Mouse (Mus musculus) common myeloid progenitor, adult 5-6 weeks (primary cell): ENCODE results near the gene Twnk. TPM values are rescaled to one million over a fixed set of nuclear protein-coding genes. Genes with fewer than 3 reads are reported as not detected.

Experiments
- ATAC-seq: replicated peaks from 2 replicates; pipeline ENCODE4 v1.8.0; 2016; ENCODE audit warnings: low read depth, mild to moderate bottlenecking, moderate TSS enrichment, inconsistent platforms; ENCODE audit not compliant: poor library complexity, severe bottlenecking
- total RNA-seq: library from RNA; stranded (forward); fragments of 200-1000, 187-1606 nt; gene quantifications from 2 replicates; pipeline ENCODE4 v1.2.3, GENCODE M21; 2017

Twnk gene
- total RNA-seq, 1 experiment from 2014 or later, result 31.0 TPM

DNA sequence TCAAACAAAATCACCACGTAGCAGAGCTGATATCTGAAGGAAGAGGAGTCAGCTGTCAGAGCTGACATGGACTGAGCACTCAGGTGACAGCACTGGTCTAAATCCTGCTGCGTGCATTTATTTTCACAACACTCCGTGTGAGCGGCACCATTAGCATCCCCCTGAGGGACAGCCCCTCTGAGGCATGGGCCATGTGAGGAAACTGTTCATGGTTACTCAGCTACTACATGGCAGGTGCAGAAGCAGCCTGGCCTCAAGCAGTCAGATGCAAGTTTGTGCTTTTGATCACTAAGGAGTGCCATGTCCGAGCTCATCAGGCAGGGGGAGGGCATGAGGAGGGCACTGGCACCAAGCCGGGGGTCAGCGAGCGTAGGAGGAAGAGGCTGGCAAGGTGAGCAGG, 5.8 kb upstream of the Twnk start:
- no peak for ATAC-seq

GRCm38 (mm10) chr19:45002301-45002700, 3.2 kb upstream of the Twnk start:
- no peak for ATAC-seq

- ATAC-seq, result no peak
Observed at GRCm38 (mm10) chr19:45003740-45004516, 1.5 kb upstream of the Twnk start.

DNA sequence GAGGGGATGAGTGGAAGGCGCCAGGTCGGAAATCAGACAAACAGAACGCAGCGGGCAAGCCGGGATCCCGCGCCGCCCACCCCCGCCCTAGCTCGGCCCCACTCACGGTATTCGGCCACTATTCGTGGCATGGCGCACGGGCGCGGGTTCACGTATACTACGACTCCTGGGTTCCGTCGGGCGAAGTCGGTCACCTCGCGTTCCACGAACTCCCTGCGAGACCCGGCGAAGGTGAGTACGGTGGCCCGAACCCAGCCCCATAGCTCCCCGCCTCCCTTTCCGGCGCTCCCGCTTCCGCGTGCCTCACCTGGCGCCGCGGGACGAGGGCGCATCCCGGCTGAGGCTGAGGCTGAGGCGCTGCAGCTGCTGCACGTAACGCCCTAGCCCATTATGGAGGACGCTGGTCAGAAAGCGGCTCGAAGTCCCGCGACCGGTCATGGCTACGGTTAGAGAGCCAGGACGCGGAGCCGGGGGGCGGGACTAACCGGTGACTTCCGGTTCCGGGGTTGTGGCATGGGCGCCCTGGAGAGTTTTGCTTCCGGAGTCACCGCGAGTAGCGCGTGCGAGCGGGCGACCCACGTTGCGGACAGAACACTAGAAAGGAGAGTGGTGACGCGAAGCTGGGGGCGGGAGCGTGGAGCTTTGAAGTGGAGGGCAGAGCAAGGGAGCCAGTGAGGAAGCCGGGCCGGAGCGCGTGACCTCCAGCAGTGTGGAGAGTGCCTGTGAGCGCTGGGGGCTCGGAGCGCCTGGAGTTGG, 672 bp downstream of the Twnk start, which contains the start of gene Mrpl43:
Mrpl43 (minus strand) TSS at position 486 of the 756 bp plus-strand sequence.
- ATAC-seq, result peak; percentile 87

DNA sequence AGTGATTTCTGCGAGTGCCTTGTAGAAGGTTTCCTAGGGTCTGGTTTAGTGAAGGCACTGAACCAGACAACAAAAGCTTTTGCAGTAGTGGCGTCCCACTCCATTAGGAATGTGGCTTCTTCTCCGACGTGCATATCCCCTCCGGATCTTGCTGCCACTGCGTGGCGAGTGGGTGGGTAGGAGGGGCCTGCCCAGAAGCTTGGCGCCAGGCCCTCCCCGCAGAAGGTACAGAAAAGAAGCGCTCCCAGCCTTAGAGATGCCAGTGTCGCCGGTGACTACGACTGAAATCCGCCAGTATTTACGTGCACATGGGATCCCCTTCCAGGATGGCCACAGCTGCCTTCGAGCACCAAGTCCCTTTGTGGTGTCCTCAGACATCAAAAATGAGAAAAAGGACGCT, 1.6 kb downstream of the Twnk start:
- no peak for ATAC-seq

DNA sequence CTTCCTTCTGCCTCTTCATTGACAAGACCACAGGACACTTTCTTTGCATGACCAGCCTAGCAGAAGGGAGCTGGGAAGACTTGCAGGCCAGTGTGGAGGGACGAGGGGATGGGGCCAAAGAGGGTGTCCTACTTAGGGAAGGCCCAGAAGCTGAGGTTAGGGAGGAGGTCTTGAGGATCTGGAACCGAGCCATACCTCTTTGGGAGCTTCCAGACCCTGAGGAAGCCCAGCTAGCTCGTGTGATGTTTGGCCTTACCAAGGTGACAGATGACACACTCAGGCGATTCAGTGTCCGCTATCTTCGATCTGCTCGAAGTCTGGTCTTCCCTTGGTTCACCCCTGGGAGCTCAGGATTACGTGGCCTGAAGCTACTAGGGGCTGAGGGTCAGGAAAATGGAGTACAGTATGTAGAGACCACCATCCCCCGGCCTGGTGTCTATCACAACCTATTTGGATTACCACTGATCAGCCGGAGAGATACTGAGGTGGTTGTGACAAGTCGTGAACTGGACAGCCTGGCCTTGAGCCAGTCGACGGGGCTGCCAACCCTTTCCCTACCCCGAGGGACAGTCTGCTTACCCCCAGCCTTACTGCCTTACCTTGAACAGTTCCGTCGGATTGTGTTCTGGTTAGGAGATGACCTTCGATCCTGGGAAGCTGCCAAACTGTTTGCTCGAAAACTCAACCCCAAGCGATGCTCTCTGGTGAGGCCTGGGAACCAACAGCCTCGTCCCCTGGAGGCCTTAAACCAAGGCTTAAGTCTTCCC, 2.1 kb downstream of the Twnk start:
- ATAC-seq, result no peak

GRCm38 (mm10) chr19:45010646-45011045, 5.2 kb downstream of the Twnk start:
- ATAC-seq, result no peak

DNA sequence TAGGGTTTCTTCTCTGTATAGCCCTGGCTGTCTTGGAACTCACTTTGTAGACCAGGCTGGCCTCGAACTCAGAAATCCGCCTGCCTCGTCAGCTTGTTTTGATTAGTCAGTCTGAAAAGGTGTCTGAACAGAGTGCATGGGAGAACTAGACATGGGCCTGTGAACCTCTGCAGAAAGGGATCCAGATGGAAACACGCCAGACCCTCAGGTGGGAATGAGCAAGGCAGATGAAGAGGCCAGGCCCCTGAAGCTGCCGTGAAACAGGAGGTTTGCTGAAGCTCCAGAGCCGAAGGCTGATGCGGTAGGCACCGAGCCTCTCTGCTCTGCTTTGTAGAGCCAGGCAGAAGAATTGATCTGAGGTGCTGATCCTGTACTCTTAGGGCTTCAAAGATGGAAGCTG, 6.8 kb downstream of the Twnk start:
- ATAC-seq, result no peak

GRCm38 (mm10) chr19:45012636-45013035, 7.2 kb downstream of the Twnk start:
- ATAC-seq, result no peak

DNA sequence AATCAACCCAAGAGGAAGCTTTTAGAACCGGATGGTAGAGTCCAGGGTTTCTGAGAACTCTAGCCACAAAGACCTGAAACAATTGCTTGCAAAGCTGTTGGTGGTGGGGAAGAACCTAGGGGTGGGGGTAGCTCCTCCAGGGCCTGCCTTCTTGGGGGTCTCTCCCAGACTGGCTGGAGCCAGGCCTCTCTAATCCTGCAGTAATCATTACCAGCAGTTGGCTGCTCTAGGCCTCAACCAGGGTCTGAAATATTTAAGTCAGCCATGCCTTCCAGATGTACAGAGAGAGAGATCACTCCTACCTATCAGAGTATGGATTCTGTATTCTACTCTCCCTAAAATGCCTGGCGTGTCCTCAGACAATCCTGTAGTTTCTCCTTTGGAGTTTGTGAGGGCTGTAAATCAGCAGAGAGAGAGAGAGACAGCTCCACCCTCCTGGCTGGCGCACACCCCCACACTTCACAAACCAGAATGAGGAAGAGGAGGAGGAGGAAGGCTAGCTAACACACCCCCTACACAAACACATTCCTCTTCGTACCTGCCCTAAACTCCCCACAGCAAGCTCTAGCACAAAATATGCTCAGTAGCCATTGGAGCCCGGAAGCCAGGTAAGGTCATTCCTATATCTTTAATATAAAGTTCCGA, 8.2 kb downstream of the Twnk start:
- no peak for ATAC-seq

GRCm38 (mm10) chr19:45014335-45014971, 9.0 kb downstream of the Twnk start, which contains the start of gene Lzts2:
Gene Lzts2, plus strand, starts transcription at chr19:45014414.
- ATAC-seq, result no peak

DNA sequence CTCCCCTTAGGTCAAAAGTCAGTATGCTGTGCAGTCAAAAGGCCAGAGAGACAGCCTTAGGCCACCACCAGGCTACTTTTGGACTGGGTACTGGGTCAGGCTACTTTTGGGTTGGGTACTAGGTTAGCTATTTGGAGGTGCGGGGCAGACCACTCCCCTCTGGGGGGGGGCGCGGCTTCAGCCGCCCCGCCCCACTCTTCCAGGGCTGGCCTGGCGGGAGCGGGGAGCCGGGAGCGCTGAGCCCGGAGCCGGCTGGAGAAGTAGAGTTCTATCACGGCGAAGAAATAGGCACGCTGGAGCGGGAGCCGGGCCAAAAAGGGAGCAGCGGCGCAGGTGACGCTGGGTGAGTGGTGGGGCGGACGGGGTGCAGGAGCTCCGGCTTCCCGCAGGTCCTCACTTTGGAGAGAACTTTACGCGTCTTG, 9.5 kb downstream of the Twnk start:
- ATAC-seq, result no peak

DNA sequence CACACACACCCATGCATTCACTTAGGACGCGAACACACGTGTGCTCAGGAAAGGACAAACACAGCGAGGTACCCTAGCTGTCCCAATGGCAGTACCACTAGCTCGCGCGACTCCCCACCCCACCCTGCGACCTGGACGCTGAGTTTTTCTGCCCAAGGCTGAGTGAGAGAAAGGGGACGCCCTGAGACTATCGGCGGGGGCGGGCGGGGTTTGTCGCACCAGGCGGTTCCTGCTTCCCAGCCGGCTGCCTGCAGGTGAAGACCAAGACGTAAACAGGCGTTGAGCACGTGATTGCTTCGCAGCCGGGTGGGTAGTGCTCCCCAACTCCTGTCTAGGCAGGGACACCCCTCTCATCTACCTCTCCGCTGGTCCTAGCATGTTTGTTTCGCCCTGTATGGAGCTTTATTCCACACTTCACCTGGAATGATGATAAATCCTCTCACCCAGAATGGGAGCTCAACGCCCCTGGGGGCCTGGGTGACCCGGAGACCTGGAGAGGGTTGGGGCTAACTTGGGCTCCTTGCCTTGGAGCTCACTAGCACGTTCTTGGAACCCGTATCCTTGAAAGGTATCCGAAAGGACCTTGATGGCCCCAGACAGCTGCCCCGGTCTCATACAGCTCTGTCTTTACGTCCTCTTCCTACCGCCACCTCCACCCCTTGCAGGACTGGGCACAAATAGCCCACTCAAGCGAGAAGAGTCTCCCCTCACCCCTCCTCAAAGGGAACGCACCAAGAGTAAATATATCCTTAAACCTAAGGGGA, 10.2 kb downstream of the Twnk start:
- no peak; the same call in 1 of the 2 replicates for ATAC-seq

GRCm38 (mm10) chr19:45016341-45017215, 11.1 kb downstream of the Twnk start:
- peak; percentile 22; the same call in 1 of the 2 replicates for ATAC-seq

DNA sequence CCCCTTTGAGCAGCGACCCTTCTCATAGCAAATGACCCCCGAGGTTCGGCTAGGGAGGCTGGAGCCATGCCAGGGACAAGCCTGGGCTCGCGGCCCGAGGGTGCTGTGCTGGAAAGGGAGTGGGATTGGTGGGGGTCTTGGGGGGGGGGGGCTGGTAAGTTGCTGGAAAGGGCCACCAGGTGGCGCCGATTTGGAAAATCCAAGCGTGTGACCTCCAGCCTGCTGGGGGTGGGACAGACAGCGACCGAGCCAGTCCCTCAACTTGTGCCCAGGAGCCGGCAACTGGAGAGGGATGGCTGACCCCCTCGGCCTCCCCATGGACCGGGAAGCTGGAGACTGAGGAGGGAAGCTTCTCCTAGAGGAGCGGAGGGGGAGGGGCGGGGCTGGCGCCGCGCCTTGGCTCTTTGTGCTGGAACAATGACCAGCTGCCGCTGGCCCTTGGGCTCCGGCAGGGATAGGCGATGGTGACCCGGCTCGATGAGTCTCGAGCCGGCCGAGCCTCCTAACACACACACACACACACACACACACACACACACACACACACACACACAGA, 11.8 kb downstream of the Twnk start:
- no peak for ATAC-seq

- 0 out of 2 replicates have a peak, but pooled peaks have one; percentile 8 for ATAC-seq
Observed at GRCm38 (mm10) chr19:45017909-45018308, 12.4 kb downstream of the Twnk start.

DNA sequence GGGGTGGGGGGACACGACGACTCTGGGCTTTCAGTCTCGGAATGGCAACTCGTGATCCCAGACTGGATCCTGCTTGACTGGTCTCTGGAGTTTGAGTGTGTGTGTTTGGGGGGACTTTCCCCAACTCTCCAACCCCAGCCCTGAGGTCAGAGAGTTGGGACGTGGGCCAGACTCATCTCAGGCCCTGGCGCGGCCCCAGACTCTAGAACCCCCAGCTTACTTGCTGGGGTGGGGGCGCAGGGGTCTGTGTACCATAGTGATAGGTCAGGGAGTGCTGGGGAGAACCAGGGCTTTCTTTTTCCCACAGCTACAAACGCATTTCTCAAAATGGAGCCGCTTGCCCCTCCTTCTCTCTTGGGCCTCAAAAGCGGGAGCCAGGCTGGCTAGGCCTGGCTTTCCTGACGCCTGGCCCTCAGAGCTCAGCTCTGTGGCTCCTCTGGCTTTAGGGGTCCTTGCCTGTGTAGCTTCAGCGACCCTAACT, 12.9 kb downstream of the Twnk start:
- no peak for ATAC-seq
